Mouse (Mus musculus): Measurements from ENCODE around the gene Zfand6. TPM values are rescaled to one million over a fixed set of nuclear protein-coding genes. Genes with fewer than 3 reads are reported as not detected.

Zfand6 gene
- polyA plus RNA-seq, 1 experiment from 2014 or later, result 162 TPM

GRCm38 (mm10) chr7:84600631-84601030, 89.1 kb downstream of the Zfand6 start:
- DNase-seq (ENCODE audit: low spot score), result no peak
- 92% methylated on average over 2 of the region's 2 CpGs for WGBS

GRCm38 (mm10) chr7:84596633-84597032, 93.1 kb downstream of the Zfand6 start:
- no peak for DNase-seq (ENCODE audit: low spot score)
- no peaks in the 10 kb centered on the region for H3K9me3 ChIP-seq (replicated peaks)
- no peaks in the 10 kb centered on the region for H3K4me1 ChIP-seq
- 87% methylated on average over 3 of the region's 3 CpGs for WGBS
- no peak overlapping the region for H3K4me3 ChIP-seq
- H3K36me3 ChIP-seq, result no peaks in the 10 kb centered on the region
- H3K27me3 ChIP-seq (ENCODE audit: low read depth, poor library complexity, severe bottlenecking), result no peaks in the 10 kb centered on the region
- no peak overlapping the region for H3K27ac ChIP-seq (replicated peaks)

More at GRCm38 (mm10) chr7:84600631-84601030, 89.1 kb downstream of the Zfand6 start:
- Histone ChIP-seq H3K36me3 (no peaks in the 10 kb centered on the region), H3K4me1 (peaks cover 9% of the 10 kb centered on the region), H3K9me3 (replicated peaks) (no peaks in the 10 kb centered on the region), H3K4me3 (no peak overlapping the region), H3K27ac (replicated peaks) (no peak overlapping the region), H3K27me3 (ENCODE audit: low read depth, poor library complexity, severe bottlenecking) (peaks cover 11% of the 10 kb centered on the region)

DNA sequence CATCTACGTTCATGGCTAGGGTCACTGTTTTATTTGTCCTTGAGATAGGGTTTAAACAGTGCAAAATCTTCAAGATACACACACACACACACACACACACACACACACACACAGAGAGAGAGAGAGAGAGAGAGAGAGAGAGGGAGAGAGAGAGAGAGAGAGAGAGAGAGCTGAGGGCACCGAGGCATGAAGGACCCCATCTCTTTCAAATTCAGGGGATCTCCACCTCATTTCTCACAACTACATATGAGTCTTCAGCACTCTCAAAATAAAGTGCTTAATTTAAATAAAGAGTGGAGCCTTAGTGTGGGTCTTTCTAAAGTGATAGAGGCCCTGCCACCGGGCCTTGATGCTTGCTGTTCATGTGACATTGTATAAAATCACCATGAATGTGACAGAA, 93.8 kb downstream of the Zfand6 start:
- H3K27me3 ChIP-seq (ENCODE audit: low read depth, poor library complexity, severe bottlenecking), result no peaks in the 10 kb centered on the region
- 93% methylated on average over 3 of the region's 3 CpGs for WGBS
- H3K9me3 ChIP-seq (replicated peaks), result no peaks in the 10 kb centered on the region
- no peak for DNase-seq (ENCODE audit: low spot score)
- H3K4me3 ChIP-seq, result no peak overlapping the region
- H3K27ac ChIP-seq (replicated peaks), result no peak overlapping the region
- no peaks in the 10 kb centered on the region for H3K36me3 ChIP-seq
- H3K4me1 ChIP-seq, result no peaks in the 10 kb centered on the region

DNA sequence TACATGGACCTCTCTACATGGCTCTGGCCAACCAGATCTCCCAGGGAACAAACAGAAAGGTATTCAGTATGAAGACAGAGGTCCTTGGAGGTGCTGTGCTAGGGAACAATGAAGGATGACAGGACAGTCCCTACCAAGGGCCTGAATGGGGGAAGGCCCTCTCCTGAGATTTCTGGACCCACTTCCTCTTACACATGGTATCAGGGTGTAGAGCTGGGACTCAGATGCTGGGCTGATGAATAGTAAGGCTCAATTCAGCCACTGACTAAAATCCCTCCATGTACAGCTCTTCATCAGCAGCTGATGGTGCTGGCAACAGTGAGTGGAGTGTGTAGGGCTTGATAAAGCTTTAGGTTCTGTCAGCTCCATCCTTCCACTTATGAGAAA, 94.8 kb downstream of the Zfand6 start:
- no peak for DNase-seq (ENCODE audit: low spot score)
- Histone ChIP-seq H3K4me1 (no peaks in the 10 kb centered on the region), H3K9me3 (replicated peaks) (no peaks in the 10 kb centered on the region), H3K4me3 (no peak overlapping the region), H3K27me3 (ENCODE audit: low read depth, poor library complexity, severe bottlenecking) (no peaks in the 10 kb centered on the region), H3K36me3 (no peaks in the 10 kb centered on the region), H3K27ac (replicated peaks) (no peak overlapping the region)

- no peaks in the 10 kb centered on the region for H3K27me3 ChIP-seq (ENCODE audit: low read depth, poor library complexity, severe bottlenecking)
- no peak overlapping the region for H3K4me3 ChIP-seq
- 54% methylated on average over 8 of the region's 8 CpGs for WGBS
- DNase-seq (ENCODE audit: low spot score), result peak; percentile 46
- no peak overlapping the region for H3K27ac ChIP-seq (replicated peaks)
- no peaks in the 10 kb centered on the region for H3K4me1 ChIP-seq
- no peaks in the 10 kb centered on the region for H3K36me3 ChIP-seq
- H3K9me3 ChIP-seq (replicated peaks), result no peaks in the 10 kb centered on the region
These were observed 95.5 kb downstream of the Zfand6 start for GRCm38 (mm10) chr7:84594087-84594916.

DNA sequence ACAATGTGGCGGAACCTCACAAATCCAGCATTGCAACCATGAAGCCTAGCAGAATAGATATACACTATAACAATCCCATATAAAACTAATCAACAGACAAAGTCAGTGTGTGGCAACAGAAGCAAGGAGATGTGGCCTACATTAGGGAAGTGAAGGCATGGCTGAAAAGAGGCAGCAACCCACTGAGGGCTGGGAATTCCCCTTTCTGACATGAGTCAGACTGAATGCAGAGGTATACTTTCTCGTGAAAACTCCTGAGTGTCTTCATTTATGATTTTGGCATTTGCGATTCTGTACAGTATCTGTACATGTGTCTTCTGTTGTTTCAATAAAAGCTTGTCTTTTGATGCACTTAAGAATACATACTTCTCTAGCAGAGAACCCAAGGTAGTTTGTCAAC, 98.4 kb downstream of the Zfand6 start:
- no peaks in the 10 kb centered on the region for H3K36me3 ChIP-seq
- 91% methylated on average over 3 of the region's 3 CpGs for WGBS

DNA sequence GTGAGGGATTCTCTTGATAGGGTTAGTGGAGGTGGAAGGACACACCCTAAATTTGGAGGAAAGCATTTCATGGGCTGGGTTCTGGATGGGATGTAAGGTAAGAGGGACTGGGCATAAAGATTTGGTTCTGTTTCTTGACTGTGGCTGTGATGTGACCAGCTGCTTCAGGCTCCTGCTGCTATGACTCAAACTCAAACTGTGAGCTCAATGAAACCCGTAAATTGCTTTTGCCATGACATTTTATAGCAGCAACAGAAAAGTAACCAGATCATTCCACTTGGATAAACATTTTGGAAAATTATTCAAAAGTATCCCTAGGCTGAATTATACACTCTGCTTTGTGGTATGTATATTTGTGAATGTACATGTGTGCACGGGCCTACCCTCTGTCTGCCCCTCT, 99.1 kb downstream of the Zfand6 start:
- WGBS, result 87% methylated on average over 2 of the region's 2 CpGs
- no peak overlapping the region for H3K4me3 ChIP-seq

More for the DNA sequence above, 98.4 kb downstream of the Zfand6 start:
- Histone ChIP-seq H3K4me3 (no peak overlapping the region), H3K4me1 (peaks cover 3% of the 10 kb centered on the region; the same call in 1 of the 2 replicates), H3K27me3 (ENCODE audit: low read depth, poor library complexity, severe bottlenecking) (no peaks in the 10 kb centered on the region), H3K27ac (replicated peaks) (no peak overlapping the region), H3K9me3 (replicated peaks) (no peaks in the 10 kb centered on the region)
- no peak for DNase-seq (ENCODE audit: low spot score)

DNA sequence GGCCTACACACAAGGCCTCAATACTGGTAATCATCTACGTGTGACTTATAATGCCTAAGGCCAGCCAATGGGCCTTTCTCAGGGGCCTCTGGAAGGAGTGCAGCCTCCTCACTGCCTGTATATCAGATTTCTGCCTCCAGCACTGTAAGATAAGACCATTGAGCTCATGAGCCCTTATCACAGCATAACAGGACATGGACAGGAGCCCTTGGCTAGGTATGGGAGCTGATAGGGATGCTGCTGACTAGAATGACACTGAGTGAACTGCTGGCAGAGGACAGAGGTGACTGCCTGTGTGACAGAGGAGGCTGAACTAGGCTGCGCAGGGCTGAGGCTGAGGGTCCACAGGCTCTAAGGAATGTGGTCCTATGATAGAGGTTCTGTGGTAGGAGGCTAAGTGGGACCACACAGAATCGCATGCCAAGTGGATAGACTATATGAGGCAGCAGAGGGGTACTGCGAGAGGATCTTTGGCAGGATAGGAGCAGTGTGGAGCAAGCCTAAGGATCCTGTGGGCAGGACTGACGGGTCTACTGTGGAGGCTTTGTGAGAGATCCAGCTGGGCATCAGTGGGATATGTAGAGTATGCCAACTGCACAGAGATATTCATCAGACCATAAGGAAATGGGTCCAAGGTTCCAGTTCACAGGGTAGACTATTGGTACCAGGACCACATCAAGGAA, 102.5 kb downstream of the Zfand6 start:
- peaks cover 4% of the 10 kb centered on the region; the same call in 1 of the 2 replicates for H3K4me1 ChIP-seq
- WGBS, result 84% methylated on average over 5 of the region's 5 CpGs
- no peak for DNase-seq (ENCODE audit: low spot score)
- no peak overlapping the region for H3K27ac ChIP-seq (replicated peaks)
- H3K9me3 ChIP-seq (replicated peaks), result no peaks in the 10 kb centered on the region
- no peak overlapping the region for H3K4me3 ChIP-seq
- H3K36me3 ChIP-seq, result no peaks in the 10 kb centered on the region
- H3K27me3 ChIP-seq (ENCODE audit: low read depth, poor library complexity, severe bottlenecking), result no peaks in the 10 kb centered on the region

More for the DNA sequence above, 99.1 kb downstream of the Zfand6 start:
- Histone ChIP-seq H3K4me1 (peaks cover 4% of the 10 kb centered on the region; the same call in 1 of the 2 replicates), H3K27me3 (ENCODE audit: low read depth, poor library complexity, severe bottlenecking) (no peaks in the 10 kb centered on the region), H3K27ac (replicated peaks) (no peak overlapping the region), H3K36me3 (no peaks in the 10 kb centered on the region), H3K9me3 (replicated peaks) (no peaks in the 10 kb centered on the region)
- DNase-seq (ENCODE audit: low spot score), result no peak

- Histone ChIP-seq H3K9me3 (replicated peaks) (no peaks in the 10 kb centered on the region), H3K36me3 (no peaks in the 10 kb centered on the region), H3K27me3 (ENCODE audit: low read depth, poor library complexity, severe bottlenecking) (no peaks in the 10 kb centered on the region), H3K4me1 (peaks cover 4% of the 10 kb centered on the region; the same call in 1 of the 2 replicates), H3K4me3 (no peak overlapping the region), H3K27ac (replicated peaks) (no peak overlapping the region)
- DNase-seq (ENCODE audit: low spot score), result no peak
- 84% methylated on average over 3 of the region's 3 CpGs for WGBS
These were observed 103.2 kb downstream of the Zfand6 start for GRCm38 (mm10) chr7:84586360-84587100.

DNA sequence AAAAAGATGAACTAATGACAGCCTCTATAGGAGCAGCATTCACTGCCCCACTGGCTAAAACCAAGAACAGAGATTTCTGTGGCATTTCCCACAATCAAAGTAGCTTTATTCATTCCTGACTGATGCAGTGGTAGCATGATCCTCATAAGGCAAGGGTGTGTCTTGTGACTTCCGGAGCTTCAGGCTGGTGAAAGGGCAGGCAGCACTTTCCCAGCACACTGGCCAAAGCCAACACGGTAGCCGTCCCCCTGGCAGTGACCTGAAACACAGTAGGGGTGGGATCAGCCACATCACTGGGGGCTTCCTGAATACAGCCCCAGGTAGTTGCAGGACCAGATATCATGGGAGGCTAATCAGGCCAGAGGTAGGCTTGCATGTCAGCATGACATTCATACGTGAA, 104.7 kb downstream of the Zfand6 start:
- H3K4me3 ChIP-seq, result no peak overlapping the region

GRCm38 (mm10) chr7:84579769-84580168, 110.0 kb downstream of the Zfand6 start:
- no peak overlapping the region for H3K27ac ChIP-seq (replicated peaks)
- no peaks in the 10 kb centered on the region for H3K27me3 ChIP-seq (ENCODE audit: low read depth, poor library complexity, severe bottlenecking)
- H3K36me3 ChIP-seq, result no peaks in the 10 kb centered on the region
- no peak overlapping the region for H3K4me3 ChIP-seq
- no peaks in the 10 kb centered on the region for H3K4me1 ChIP-seq
- no peaks in the 10 kb centered on the region for H3K9me3 ChIP-seq (replicated peaks)
- no peak for DNase-seq (ENCODE audit: low spot score)
- 89% methylated on average over 1 of the region's 1 CpGs for WGBS

More for the DNA sequence above, 104.7 kb downstream of the Zfand6 start:
- no peaks in the 10 kb centered on the region for H3K27me3 ChIP-seq (ENCODE audit: low read depth, poor library complexity, severe bottlenecking)
- no peak for DNase-seq (ENCODE audit: low spot score)
- 98% methylated on average over 4 of the region's 4 CpGs for WGBS
- H3K36me3 ChIP-seq, result no peaks in the 10 kb centered on the region
- no peaks in the 10 kb centered on the region for H3K9me3 ChIP-seq (replicated peaks)
- H3K4me1 ChIP-seq, result peaks cover 4% of the 10 kb centered on the region; the same call in 1 of the 2 replicates
- 0 out of 2 replicates have a peak overlapping the region, but pooled peaks have one; percentile 17 for H3K27ac ChIP-seq (replicated peaks)

- no peak overlapping the region for H3K4me3 ChIP-seq
- H3K27me3 ChIP-seq (ENCODE audit: low read depth, poor library complexity, severe bottlenecking), result no peaks in the 10 kb centered on the region
- no peak for DNase-seq (ENCODE audit: low spot score)
- H3K27ac ChIP-seq (replicated peaks), result no peak overlapping the region
- no peaks in the 10 kb centered on the region for H3K4me1 ChIP-seq
- 79% methylated on average over 1 of the region's 1 CpGs for WGBS
- H3K36me3 ChIP-seq, result no peaks in the 10 kb centered on the region
- no peaks in the 10 kb centered on the region for H3K9me3 ChIP-seq (replicated peaks)
These were observed 110.9 kb downstream of the Zfand6 start for GRCm38 (mm10) chr7:84578841-84579240.

Data from midbrain, embryonic 10.5 days (tissue).